Mouse (Mus musculus): ENCODE data around the gene Celsr2.

The Celsr2 gene

GRCm38 (mm10) chr3:108378875-108379663, 36.3 kb downstream of the Celsr2 start:
- DNase-seq = no peak

DNA sequence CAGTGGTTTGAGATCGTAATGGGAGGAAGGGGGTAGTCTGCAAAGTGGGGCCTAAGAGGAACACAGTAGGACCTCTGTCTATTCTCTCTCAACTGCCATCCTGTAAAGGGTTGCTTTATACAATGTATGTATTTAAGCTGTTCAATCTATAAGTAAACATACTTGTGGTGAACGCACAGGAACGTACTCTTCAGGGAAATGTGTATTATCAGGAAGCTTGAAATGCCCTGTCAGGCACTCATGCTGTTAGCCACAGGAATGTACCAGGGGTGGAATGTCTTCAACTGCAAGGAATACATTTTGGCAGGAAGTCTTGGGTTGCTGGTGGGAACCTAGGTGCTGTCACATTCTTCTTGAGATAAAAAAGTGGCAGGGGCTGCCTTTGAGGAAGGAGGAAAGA, 42.7 kb downstream of the Celsr2 start:
- DNase-seq = no peak

DNA sequence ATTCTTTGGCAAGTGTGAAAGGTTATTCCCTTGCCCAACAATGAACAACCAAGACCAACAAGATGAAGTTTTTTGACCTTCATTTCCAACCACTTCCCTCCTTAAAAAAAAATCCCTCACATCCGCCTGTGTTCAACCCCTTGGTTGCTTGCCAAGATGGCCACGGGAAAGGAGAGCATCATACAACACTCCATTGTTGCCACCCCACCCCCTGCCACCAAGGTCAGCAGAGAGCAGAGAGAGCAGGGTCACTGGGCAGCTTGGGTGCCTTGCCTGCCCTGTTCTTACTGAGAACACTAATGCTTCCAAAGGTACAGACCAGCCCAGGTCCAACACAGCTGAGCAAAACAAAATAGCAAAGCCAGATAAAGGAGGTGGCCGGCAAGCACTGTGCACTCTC, 43.1 kb downstream of the Celsr2 start:
- peak; percentile 22 for DNase-seq

GRCm38 (mm10) chr3:108368721-108369120, 46.6 kb downstream of the Celsr2 start:
- no peak for DNase-seq

- DNase-seq = no peak
Observed at GRCm38 (mm10) chr3:108367828-108368227, 47.5 kb downstream of the Celsr2 start.

GRCm38 (mm10) chr3:108367173-108367572, 48.2 kb downstream of the Celsr2 start:
- DNase-seq = no peak

GRCm38 (mm10) chr3:108364270-108364995, 50.9 kb downstream of the Celsr2 start, which contains the start of gene Mybphl:
Mybphl (plus strand) TSS chr3:108364911.
- no peak for DNase-seq

- DNase-seq = no peak
Observed at GRCm38 (mm10) chr3:108363626-108364025, 51.7 kb downstream of the Celsr2 start.

GRCm38 (mm10) chr3:108360894-108361293, 54.5 kb downstream of the Celsr2 start:
- DNase-seq = no peak

DNA sequence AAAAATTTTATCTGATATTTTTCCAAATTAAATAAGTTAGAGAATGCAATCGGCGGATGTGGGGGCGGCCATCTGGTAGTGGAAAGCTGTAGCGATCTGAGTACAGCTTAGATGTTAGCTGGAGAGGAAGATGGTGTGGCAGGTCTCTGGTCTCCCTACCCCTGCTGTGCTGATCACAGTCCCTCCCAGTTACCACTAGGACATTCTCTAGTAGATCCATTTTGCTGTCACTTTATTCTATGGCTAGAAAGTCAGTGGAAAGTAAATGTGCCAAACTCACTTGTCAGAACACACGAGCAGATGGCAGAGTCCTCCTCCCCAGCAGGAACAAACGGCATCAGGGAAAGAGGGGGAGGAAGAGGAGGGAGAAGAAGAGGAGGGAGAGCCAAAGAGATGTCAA, 56.9 kb downstream of the Celsr2 start:
- DNase-seq = no peak

DNA sequence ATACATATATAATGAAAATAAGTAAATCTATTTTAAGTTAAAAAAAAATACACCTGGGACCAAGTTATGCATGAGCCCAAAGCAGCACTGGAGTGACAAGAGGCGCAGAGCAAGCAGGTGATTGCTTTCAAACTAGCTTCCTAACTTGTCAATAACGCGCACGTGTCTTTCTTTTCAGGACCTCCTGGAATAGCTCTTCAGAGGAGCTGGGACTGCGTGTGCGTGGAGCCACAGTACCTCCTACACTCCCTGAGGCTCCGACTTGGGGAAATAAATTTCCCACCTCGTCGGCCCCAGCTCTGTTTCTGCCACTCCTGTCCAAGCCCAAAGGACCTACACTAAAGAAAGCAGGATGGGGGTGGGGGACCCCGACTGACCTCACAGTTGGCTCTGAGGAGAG, 58.3 kb downstream of the Celsr2 start:
- no peak for DNase-seq

DNA sequence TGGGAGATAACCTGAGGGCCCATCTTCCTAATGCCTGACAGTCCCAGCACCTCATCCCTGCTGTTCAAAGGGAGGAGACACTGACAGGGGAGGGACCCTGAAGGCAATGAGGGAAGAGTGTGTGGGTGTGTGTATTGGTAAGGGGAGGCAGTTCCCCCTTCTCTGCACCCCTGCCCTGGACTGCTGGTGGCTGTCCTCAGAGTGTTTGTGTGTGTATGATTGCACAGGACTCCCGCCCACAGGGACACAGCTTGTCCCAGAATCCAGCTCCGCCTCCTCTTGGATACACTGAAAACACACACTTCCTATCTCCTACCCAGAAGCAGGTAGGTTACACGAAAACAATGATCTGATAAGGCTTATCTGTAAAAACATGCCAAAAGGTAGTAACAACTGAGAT, 60.1 kb downstream of the Celsr2 start:
- no peak for DNase-seq

DNA sequence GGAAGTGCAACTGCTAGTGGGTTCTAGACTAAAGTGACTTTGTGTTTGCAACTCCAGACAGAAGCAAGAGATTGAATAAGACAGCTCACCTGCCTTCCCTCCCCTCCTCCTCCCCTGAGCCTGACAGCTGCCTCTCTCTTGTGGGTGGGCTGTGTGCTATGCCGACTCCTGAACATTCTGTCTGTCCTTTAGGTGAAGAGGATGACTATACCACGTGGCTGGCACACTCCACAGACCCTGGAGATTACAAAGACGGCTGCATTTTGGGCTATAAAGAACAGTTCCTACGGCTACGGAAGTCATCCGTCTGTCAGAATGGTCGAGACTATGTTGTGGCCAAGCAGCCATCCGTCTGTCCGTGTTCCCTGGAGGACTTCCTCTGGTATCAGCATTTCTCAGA, 67.0 kb downstream of the Celsr2 start:
- DNase-seq = no peak

DNA sequence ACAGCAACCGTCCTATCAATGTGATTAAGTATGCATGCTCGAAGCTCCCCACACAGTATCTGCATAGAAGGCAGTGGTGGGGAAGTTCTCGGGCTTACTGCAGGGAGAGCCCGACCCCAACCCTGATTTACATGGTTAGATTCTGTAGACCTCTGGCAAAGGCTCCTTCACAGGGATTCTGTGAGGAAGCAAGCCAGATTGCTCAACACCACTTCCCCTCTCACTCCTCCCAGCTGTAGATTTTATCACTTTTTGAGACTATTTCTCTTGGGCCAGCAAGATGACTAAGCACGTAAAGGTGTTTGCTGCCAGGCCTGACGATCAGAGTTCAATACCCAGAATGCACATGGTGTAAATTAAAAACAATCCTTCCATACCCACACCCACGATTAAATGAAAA, 69.5 kb downstream of the Celsr2 start:
- no peak for DNase-seq

DNA sequence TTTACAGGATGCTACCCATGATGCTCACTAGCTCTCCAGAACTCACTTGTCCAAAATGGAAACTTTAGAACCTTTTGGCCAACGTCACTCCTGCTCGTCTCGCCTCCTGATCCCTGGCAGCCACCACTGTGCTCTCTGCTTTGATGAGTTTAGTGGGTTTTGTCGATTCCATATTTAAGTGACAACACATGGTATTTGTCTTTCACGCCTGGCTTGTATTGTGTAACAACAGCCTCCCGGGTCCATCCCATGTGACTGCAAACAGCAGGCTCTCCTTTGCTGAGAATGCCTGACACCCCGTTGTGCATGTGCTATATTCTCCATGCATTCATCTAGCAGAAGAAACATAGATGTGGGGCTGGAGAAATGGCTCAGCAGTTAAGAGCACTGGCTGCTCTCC, 73.2 kb downstream of the Celsr2 start:
- peak; percentile 66 for DNase-seq

DNA sequence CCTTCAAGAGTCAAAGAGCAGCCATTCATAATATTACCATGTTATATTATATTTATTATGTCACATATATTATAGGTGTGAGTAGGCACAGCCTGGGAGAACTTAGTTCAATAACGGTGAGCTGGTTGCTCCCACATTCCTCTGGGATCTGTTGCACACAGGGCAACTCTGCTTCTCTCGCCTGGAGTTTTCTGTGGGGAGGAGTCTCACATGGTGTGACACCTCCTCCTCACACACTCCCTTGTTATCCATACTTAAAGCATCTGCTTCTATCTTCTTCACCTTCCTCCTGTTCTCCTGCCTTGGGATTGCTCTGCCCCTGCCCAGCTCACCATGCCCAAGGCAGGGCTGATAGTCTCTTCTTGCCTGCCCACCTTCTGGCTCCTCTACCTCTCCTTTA, 74.3 kb downstream of the Celsr2 start:
- no peak for DNase-seq
